Mouse (Mus musculus): ENCODE data around the gene Mdh2.

DNA sequence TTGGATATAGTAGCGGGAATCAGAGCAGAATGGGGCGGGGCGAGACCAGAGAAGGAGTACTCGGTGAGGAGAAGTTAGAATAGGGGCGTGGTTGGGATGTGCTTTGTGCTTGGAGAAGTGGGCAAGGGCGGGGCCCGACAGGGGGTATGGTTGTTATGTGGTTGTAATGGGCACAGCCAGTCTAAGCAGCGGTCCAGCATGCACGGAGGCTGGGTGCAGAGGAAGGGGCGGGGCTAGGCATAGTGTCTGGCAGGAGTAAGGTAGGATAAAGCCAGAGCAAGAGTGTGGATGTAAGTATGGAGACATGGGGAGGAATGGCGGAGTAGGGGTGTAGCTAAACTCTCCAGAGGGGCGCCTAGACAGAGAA, 57.2 kb downstream of the Mdh2 start:
- TF ChIP-seq CTCF (IDR thresholded peaks at IDR 0.05) (no peak), EP300 (IDR thresholded peaks at IDR 0.05) (no peak)

Data from lung, postnatal 0 days (tissue).